Mouse (Mus musculus): ENCODE data around the gene Gsg1l. TPM values are rescaled to one million over a fixed set of nuclear protein-coding genes. Genes with fewer than 3 reads are reported as not detected.

The Gsg1l gene
- polyA plus RNA-seq, 1 experiment from 2014 or later = 6.4 TPM

- H3K27ac ChIP-seq (ENCODE audit: low read depth, low read length) = no peak overlapping the region
- H3K4me3 ChIP-seq (ENCODE audit: low read depth, low read length) = no peak overlapping the region
- H3K27me3 ChIP-seq (ENCODE audit: control insufficient read depth, insufficient read depth, low read length) = no peaks in the 10 kb centered on the region
- H3K4me1 ChIP-seq (ENCODE audit: control insufficient read depth, insufficient read depth, low read length) = peaks cover 45% of the 10 kb centered on the region
- ATAC-seq (replicated peaks; ENCODE audit: insufficient number of reproducible peaks, low FRiP score, low TSS enrichment) = no peak
- H3K36me3 ChIP-seq (ENCODE audit: control insufficient read depth, insufficient read depth, low read length) = no peaks in the 10 kb centered on the region
- H3K4me2 ChIP-seq = peak overlapping the region; percentile 45; the same call in 1 of the 2 replicates
- H3K9ac ChIP-seq (ENCODE audit: low read depth, low read length) = no peak overlapping the region; the same call in 1 of the 2 replicates
- H3K9me3 ChIP-seq (replicated peaks; ENCODE audit: control insufficient read depth, low read length) = no peaks in the 10 kb centered on the region
- 71% methylated on average over 5 of the region's 5 CpGs for WGBS (ENCODE audit: insufficient replicate concordance)
Measured at GRCm38 (mm10) chr7:125828561-125828960, 253.7 kb downstream of the Gsg1l start.

Other genes starting within 250 kb of the Gsg1l start
- 39.9 and 44.3 TPM in 2 replicates for gene Xpo6, start 118.1 kb upstream of the Gsg1l start, polyA plus RNA-seq (2014; fragmentation: Nextera tagmentation; extraction: Ambion mirVana)
- 16.7 and 17.6 TPM in 2 replicates for gene Sbk1, start 190.2 kb upstream of the Gsg1l start, polyA plus RNA-seq (2014; fragmentation: Nextera tagmentation; extraction: Ambion mirVana)

Data from heart, embryonic 11.5 days (tissue).